Mouse (Mus musculus): ENCODE results near the gene Commd9. TPM values are rescaled to one million over a fixed set of nuclear protein-coding genes. Genes with fewer than 3 reads are reported as not detected.
A peak's percentile ranks its signal among the peaks of the same experiment; 100 is the strongest.

The Commd9 gene
- polyA plus RNA-seq, 1 experiment from 2014 or later, result 62.7 TPM

- H3K9ac ChIP-seq (replicated peaks; ENCODE audit: low read depth, low read length), result no peak overlapping the region
- H3K36me3 ChIP-seq (ENCODE audit: control insufficient read depth, insufficient read depth, low read length), result no peaks in the 10 kb centered on the region
- H3K27ac ChIP-seq (ENCODE audit: low read length), result no peak overlapping the region
- peak overlapping the region; percentile 34 for H3K4me2 ChIP-seq (replicated peaks; ENCODE audit: low read depth, low read length)
- no peaks in the 10 kb centered on the region for H3K4me1 ChIP-seq (ENCODE audit: control insufficient read depth, insufficient read depth, low read length)
- WGBS, result 25% methylated on average over 21 of the region's 21 CpGs
- H3K9me3 ChIP-seq (ENCODE audit: control insufficient read depth, low read depth, low read length), result no peaks in the 10 kb centered on the region
- ATAC-seq (ENCODE audit: insufficient number of reproducible peaks, insufficient read depth, low FRiP score, low read depth), result peak; percentile 66; the same call in 1 of the 2 replicates
- 0 out of 2 replicates have a peak overlapping the region, but pooled peaks have one; percentile 9 for H3K4me3 ChIP-seq (ENCODE audit: low read depth, low read length)
- H3K27me3 ChIP-seq (ENCODE audit: control insufficient read depth, insufficient read depth, low read length), result no peaks in the 10 kb centered on the region
Observed at GRCm38 (mm10) chr2:101905534-101906378, 19.7 kb downstream of the Commd9 start.

- Histone ChIP-seq H3K9ac (replicated peaks; ENCODE audit: low read depth, low read length) (no peak overlapping the region), H3K4me2 (replicated peaks; ENCODE audit: low read depth, low read length) (peak overlapping the region; percentile 34), H3K4me3 (ENCODE audit: low read depth, low read length) (no peak overlapping the region), H3K27me3 (ENCODE audit: control insufficient read depth, insufficient read depth, low read length) (no peaks in the 10 kb centered on the region), H3K4me1 (ENCODE audit: control insufficient read depth, insufficient read depth, low read length) (no peaks in the 10 kb centered on the region), H3K27ac (ENCODE audit: low read length) (no peak overlapping the region), H3K36me3 (ENCODE audit: control insufficient read depth, insufficient read depth, low read length) (no peaks in the 10 kb centered on the region), H3K9me3 (ENCODE audit: control insufficient read depth, low read depth, low read length) (no peaks in the 10 kb centered on the region)
- WGBS, result 49% methylated on average over 5 of the region's 5 CpGs
- ATAC-seq (ENCODE audit: insufficient number of reproducible peaks, insufficient read depth, low FRiP score, low read depth), result no peak
Observed at GRCm38 (mm10) chr2:101906379-101906690, 20.3 kb downstream of the Commd9 start.

- H3K4me3 ChIP-seq (ENCODE audit: low read depth, low read length), result no peak overlapping the region
- H3K4me1 ChIP-seq (ENCODE audit: control insufficient read depth, insufficient read depth, low read length), result no peaks in the 10 kb centered on the region
- no peaks in the 10 kb centered on the region for H3K36me3 ChIP-seq (ENCODE audit: control insufficient read depth, insufficient read depth, low read length)
- no peak overlapping the region for H3K4me2 ChIP-seq (replicated peaks; ENCODE audit: low read depth, low read length)
- ATAC-seq (ENCODE audit: insufficient number of reproducible peaks, insufficient read depth, low FRiP score, low read depth), result no peak
- 82% methylated on average over 10 of the region's 10 CpGs for WGBS
- no peaks in the 10 kb centered on the region for H3K27me3 ChIP-seq (ENCODE audit: control insufficient read depth, insufficient read depth, low read length)
- H3K9me3 ChIP-seq (ENCODE audit: control insufficient read depth, low read depth, low read length), result no peaks in the 10 kb centered on the region
- no peak overlapping the region for H3K9ac ChIP-seq (replicated peaks; ENCODE audit: low read depth, low read length)
- no peak overlapping the region for H3K27ac ChIP-seq (ENCODE audit: low read length)
Observed at GRCm38 (mm10) chr2:101907386-101908022, 21.5 kb downstream of the Commd9 start.

- no peak for ATAC-seq (ENCODE audit: insufficient number of reproducible peaks, insufficient read depth, low FRiP score, low read depth)
- H3K27ac ChIP-seq (ENCODE audit: low read length), result no peak overlapping the region
- H3K9ac ChIP-seq (replicated peaks; ENCODE audit: low read depth, low read length), result no peak overlapping the region
- no peaks in the 10 kb centered on the region for H3K36me3 ChIP-seq (ENCODE audit: control insufficient read depth, insufficient read depth, low read length)
- WGBS, result 78% methylated on average over 13 of the region's 13 CpGs
- H3K4me1 ChIP-seq (ENCODE audit: control insufficient read depth, insufficient read depth, low read length), result no peaks in the 10 kb centered on the region
- no peaks in the 10 kb centered on the region for H3K27me3 ChIP-seq (ENCODE audit: control insufficient read depth, insufficient read depth, low read length)
- no peak overlapping the region for H3K4me2 ChIP-seq (replicated peaks; ENCODE audit: low read depth, low read length)
- no peaks in the 10 kb centered on the region for H3K9me3 ChIP-seq (ENCODE audit: control insufficient read depth, low read depth, low read length)
- H3K4me3 ChIP-seq (ENCODE audit: low read depth, low read length), result no peak overlapping the region
Observed at GRCm38 (mm10) chr2:101908773-101909172, 22.7 kb downstream of the Commd9 start.

- no peak overlapping the region for H3K4me2 ChIP-seq (replicated peaks; ENCODE audit: low read depth, low read length)
- H3K9me3 ChIP-seq (ENCODE audit: control insufficient read depth, low read depth, low read length), result no peaks in the 10 kb centered on the region
- H3K36me3 ChIP-seq (ENCODE audit: control insufficient read depth, insufficient read depth, low read length), result no peaks in the 10 kb centered on the region
- no peaks in the 10 kb centered on the region for H3K27me3 ChIP-seq (ENCODE audit: control insufficient read depth, insufficient read depth, low read length)
- no peak overlapping the region for H3K9ac ChIP-seq (replicated peaks; ENCODE audit: low read depth, low read length)
- 89% methylated on average over 15 of the region's 15 CpGs for WGBS
- H3K27ac ChIP-seq (ENCODE audit: low read length), result no peak overlapping the region
- no peak overlapping the region for H3K4me3 ChIP-seq (ENCODE audit: low read depth, low read length)
- no peaks in the 10 kb centered on the region for H3K4me1 ChIP-seq (ENCODE audit: control insufficient read depth, insufficient read depth, low read length)
- ATAC-seq (ENCODE audit: insufficient number of reproducible peaks, insufficient read depth, low FRiP score, low read depth), result no peak
Observed at GRCm38 (mm10) chr2:101909326-101910080, 23.5 kb downstream of the Commd9 start.

GRCm38 (mm10) chr2:101918518-101918917, 32.5 kb downstream of the Commd9 start:
- Histone ChIP-seq H3K4me1 (ENCODE audit: control insufficient read depth, insufficient read depth, low read length) (no peaks in the 10 kb centered on the region), H3K9me3 (ENCODE audit: control insufficient read depth, low read depth, low read length) (no peaks in the 10 kb centered on the region), H3K27ac (ENCODE audit: low read length) (no peak overlapping the region), H3K4me2 (replicated peaks; ENCODE audit: low read depth, low read length) (no peak overlapping the region), H3K27me3 (ENCODE audit: control insufficient read depth, insufficient read depth, low read length) (no peaks in the 10 kb centered on the region), H3K4me3 (ENCODE audit: low read depth, low read length) (no peak overlapping the region), H3K36me3 (ENCODE audit: control insufficient read depth, insufficient read depth, low read length) (no peaks in the 10 kb centered on the region), H3K9ac (replicated peaks; ENCODE audit: low read depth, low read length) (no peak overlapping the region)
- ATAC-seq (ENCODE audit: insufficient number of reproducible peaks, insufficient read depth, low FRiP score, low read depth), result no peak
- WGBS, result 77% methylated on average over 7 of the region's 7 CpGs

- H3K9ac ChIP-seq (replicated peaks; ENCODE audit: low read depth, low read length), result no peak overlapping the region
- H3K27ac ChIP-seq (ENCODE audit: low read length), result no peak overlapping the region
- H3K36me3 ChIP-seq (ENCODE audit: control insufficient read depth, insufficient read depth, low read length), result no peaks in the 10 kb centered on the region
- H3K9me3 ChIP-seq (ENCODE audit: control insufficient read depth, low read depth, low read length), result no peaks in the 10 kb centered on the region
- no peaks in the 10 kb centered on the region for H3K27me3 ChIP-seq (ENCODE audit: control insufficient read depth, insufficient read depth, low read length)
- no peak overlapping the region for H3K4me3 ChIP-seq (ENCODE audit: low read depth, low read length)
- no peak overlapping the region for H3K4me2 ChIP-seq (replicated peaks; ENCODE audit: low read depth, low read length)
- 48% methylated on average over 2 of the region's 2 CpGs for WGBS
- H3K4me1 ChIP-seq (ENCODE audit: control insufficient read depth, insufficient read depth, low read length), result 0 out of 2 replicates have a peak, but pooled peaks cover 3% of the 10 kb centered on the region
- no peak for ATAC-seq (ENCODE audit: insufficient number of reproducible peaks, insufficient read depth, low FRiP score, low read depth)
Observed at GRCm38 (mm10) chr2:101920136-101920554, 34.1 kb downstream of the Commd9 start.

GRCm38 (mm10) chr2:101922302-101922701, 36.3 kb downstream of the Commd9 start:
- Histone ChIP-seq H3K4me2 (replicated peaks; ENCODE audit: low read depth, low read length) (no peak overlapping the region), H3K36me3 (ENCODE audit: control insufficient read depth, insufficient read depth, low read length) (no peaks in the 10 kb centered on the region), H3K27me3 (ENCODE audit: control insufficient read depth, insufficient read depth, low read length) (no peaks in the 10 kb centered on the region), H3K4me1 (ENCODE audit: control insufficient read depth, insufficient read depth, low read length) (0 out of 2 replicates have a peak, but pooled peaks cover 3% of the 10 kb centered on the region), H3K9ac (replicated peaks; ENCODE audit: low read depth, low read length) (no peak overlapping the region), H3K4me3 (ENCODE audit: low read depth, low read length) (no peak overlapping the region), H3K9me3 (ENCODE audit: control insufficient read depth, low read depth, low read length) (no peaks in the 10 kb centered on the region), H3K27ac (ENCODE audit: low read length) (no peak overlapping the region)
- 87% methylated on average over 4 of the region's 4 CpGs for WGBS
- no peak for ATAC-seq (ENCODE audit: insufficient number of reproducible peaks, insufficient read depth, low FRiP score, low read depth)
